Mouse (Mus musculus): ENCODE measurements at regions not wholly inside any gene's neighbourhood (a gene's known extent, or its start where the extent isn't known, plus 50 kb on each side); places are given as distances from the start of the nearest gene placed in this dataset.

DNA sequence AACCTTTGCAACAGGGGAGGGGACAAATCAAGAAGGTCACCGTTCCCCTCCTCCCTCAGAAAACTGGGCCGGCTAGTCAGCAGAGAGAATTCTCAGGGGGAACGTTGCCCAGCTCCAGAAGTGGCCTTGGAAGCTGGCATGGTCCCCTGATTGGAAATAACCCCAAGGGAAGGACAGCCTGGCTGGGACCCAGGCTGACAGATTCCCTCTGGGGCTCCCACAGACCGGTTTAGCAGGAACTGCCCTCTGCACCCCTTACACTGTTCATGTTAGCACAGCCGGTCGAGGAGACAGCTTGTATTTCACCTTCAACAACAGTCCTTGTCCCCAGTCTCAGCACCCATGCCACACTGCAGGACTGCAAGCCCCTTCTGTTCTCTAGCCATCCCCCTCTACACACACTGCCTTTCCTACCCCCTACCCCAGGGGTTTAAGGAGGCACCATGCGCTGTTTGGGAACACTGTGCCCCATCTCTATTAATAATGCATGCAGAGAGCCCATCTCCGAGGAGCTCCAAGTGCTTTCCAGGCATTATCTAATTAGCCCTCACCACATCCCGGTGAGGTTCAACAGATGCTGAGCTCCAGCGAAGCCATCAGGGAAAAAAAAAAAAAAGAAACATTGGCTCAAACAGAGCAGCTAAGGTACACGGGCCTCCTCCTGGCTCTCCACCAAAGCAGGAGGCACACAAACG, 106.5 kb upstream of the Jarid2 start:
- TF ChIP-seq CTCF (conservative IDR thresholded peaks at IDR 0.05; ENCODE audit: low read length) (no peak), POU5F1 (IDR thresholded peaks at IDR 0.05; ENCODE audit: borderline replicate concordance, low read length) (no peak), NANOG (IDR thresholded peaks at IDR 0.05; ENCODE audit: borderline replicate concordance, low read length) (no peak)

Data from E14TG2a.4 (cell line).